Mouse (Mus musculus) spleen, adult 2 months (tissue): Measurements from ENCODE around the gene Zbtb17. TPM values are rescaled to one million over a fixed set of nuclear protein-coding genes. Genes with fewer than 3 reads are reported as not detected.
A peak's percentile ranks its signal among the peaks of the same experiment; 100 is the strongest.

Experiments
- DNase-seq, 2 experiments: peaks; one replicate each; pipeline versions ENCODE4 v3.0.0 to v3.0.0-alpha.2; 2012 to 2021; ENCODE audit warnings: low spot score in 2 of 2, low read depth in 1 of 2
- H3K27ac ChIP-seq: fragments of 200-500 bp; 2 replicates; pipeline ENCODE4 v1.5.1; 2012; ENCODE audit warnings: low read length, inconsistent platforms; ENCODE audit not compliant: insufficient read depth
- H3K27me3 ChIP-seq: fragments of 200-500 bp; 2 replicates; pipeline ENCODE4 v1.6.1; 2012; ENCODE audit warnings: mild to moderate bottlenecking, moderate library complexity, low read length, inconsistent platforms; ENCODE audit not compliant: control insufficient read depth, insufficient read depth
- H3K36me3 ChIP-seq: fragments of 200-500 bp; 2 replicates; pipeline ENCODE4 v1.6.1; 2012; ENCODE audit warnings: mild to moderate bottlenecking, low read length, inconsistent platforms; ENCODE audit not compliant: control insufficient read depth, insufficient read depth
- H3K4me1 ChIP-seq: fragments of 200-500 bp; 2 replicates; pipeline ENCODE4 v1.6.1; 2011; ENCODE audit warnings: inconsistent platforms; ENCODE audit not compliant: control insufficient read depth, insufficient read depth, insufficient read length
- H3K4me3 ChIP-seq: fragments of 200-500 bp; 2 replicates; pipeline ENCODE4 v1.5.1; 2011; ENCODE audit warnings: mild to moderate bottlenecking, inconsistent platforms; ENCODE audit not compliant: insufficient read depth, insufficient read length; ENCODE audit errors: extremely low read depth
- CTCF ChIP-seq: fragments of 200-500 bp; IDR thresholded peaks from 2 replicates; pipeline ENCODE4 v1.5.1; 2011; ENCODE audit warnings: mild to moderate bottlenecking, inconsistent platforms; ENCODE audit not compliant: insufficient read depth, insufficient read length, insufficient replicate concordance; ENCODE audit errors: extremely low read depth
- POLR2A ChIP-seq: fragments of 200-500 bp; IDR thresholded peaks from 2 replicates; pipeline ENCODE4 v1.6.1; 2011; ENCODE audit warnings: low read depth, low read length, inconsistent platforms
- WGBS: fragments of 180-500 bp; shearing (Covaris S2); methylation state at CpG from one replicate; pipeline ENCODE4 v1.1.7; 2018; 5-methylcytosine and 5-hydroxymethylcytosine counted together
- polyA plus RNA-seq: library from polyadenylated mRNA; depleted of rRNA; stranded (reverse); fragments of >200 nt; gene quantifications from 2 replicates; pipeline ENCODE4 v1.2.3, GENCODE M21; 2012; rRNA removed

Gene Zbtb17
- polyA plus RNA-seq, 1 experiment: 35.0 TPM

GRCm38 (mm10) chr4:141504471-141504870 is 60.0 kb downstream of the Zbtb17 start:
- Histone ChIP-seq H3K4me3 (no peak overlapping the region), H3K27ac (no peak overlapping the region), H3K27me3 (no peaks in the 10 kb centered on the region), H3K36me3 (no peaks in the 10 kb centered on the region), H3K4me1 (no peaks in the 10 kb centered on the region; the same call in 1 of the 2 replicates)
- 95% methylated on average over 4 of the region's 4 CpGs for WGBS
- DNase-seq: no peak
- no peak for TF ChIP-seq CTCF

GRCm38 (mm10) chr4:141505810-141506209 is 61.4 kb downstream of the Zbtb17 start:
- H3K36me3 ChIP-seq: peaks cover 1% of the 10 kb centered on the region; the same call in 1 of the 2 replicates
- no peak overlapping the region for H3K4me3 ChIP-seq
- no peak for DNase-seq
- 94% methylated on average over 11 of the region's 11 CpGs for WGBS
- no peak for TF ChIP-seq POLR2A
- TF ChIP-seq CTCF: no peak
- H3K27ac ChIP-seq: no peak overlapping the region
- H3K27me3 ChIP-seq: no peaks in the 10 kb centered on the region
- H3K4me1 ChIP-seq: no peaks in the 10 kb centered on the region; the same call in 1 of the 2 replicates

GRCm38 (mm10) chr4:141506352-141506751 is 61.9 kb downstream of the Zbtb17 start:
- Histone ChIP-seq H3K36me3 (peaks cover 1% of the 10 kb centered on the region; the same call in 1 of the 2 replicates), H3K27me3 (no peaks in the 10 kb centered on the region), H3K4me1 (no peaks in the 10 kb centered on the region; the same call in 1 of the 2 replicates), H3K27ac (peak overlapping the region; percentile 47), H3K4me3 (no peak overlapping the region)
- 58% methylated on average over 10 of the region's 10 CpGs for WGBS
- no peak for TF ChIP-seq CTCF
- TF ChIP-seq POLR2A: no peak
- DNase-seq: peak; percentile 4 to 20

GRCm38 (mm10) chr4:141506893-141507292 is 62.4 kb downstream of the Zbtb17 start:
- Histone ChIP-seq H3K36me3 (peaks cover 1% of the 10 kb centered on the region; the same call in 1 of the 2 replicates), H3K27me3 (no peaks in the 10 kb centered on the region), H3K4me3 (no peak overlapping the region), H3K27ac (peak overlapping the region; percentile 47), H3K4me1 (no peaks in the 10 kb centered on the region; the same call in 1 of the 2 replicates)
- TF ChIP-seq POLR2A (no peak), CTCF (no peak)
- 72% methylated on average over 10 of the region's 10 CpGs for WGBS
- no peak for DNase-seq

GRCm38 (mm10) chr4:141510457-141510856 is 66.0 kb downstream of the Zbtb17 start:
- DNase-seq: no peak
- TF ChIP-seq POLR2A (no peak), CTCF (no peak)
- H3K27ac ChIP-seq: no peak overlapping the region
- H3K27me3 ChIP-seq: no peaks in the 10 kb centered on the region
- WGBS: 84% methylated on average over 13 of the region's 13 CpGs
- no peak overlapping the region for H3K4me3 ChIP-seq
- peaks cover 3% of the 10 kb centered on the region; the same call in 1 of the 2 replicates for H3K36me3 ChIP-seq
- peaks cover 3% of the 10 kb centered on the region; the same call in 1 of the 2 replicates for H3K4me1 ChIP-seq

- WGBS: 79% methylated on average over 6 of the region's 6 CpGs
- Histone ChIP-seq H3K4me3 (no peak overlapping the region), H3K27me3 (no peaks in the 10 kb centered on the region), H3K27ac (no peak overlapping the region), H3K4me1 (peaks cover 3% of the 10 kb centered on the region; the same call in 1 of the 2 replicates), H3K36me3 (peaks cover 7% of the 10 kb centered on the region)
- no peak for DNase-seq
- TF ChIP-seq POLR2A (no peak), CTCF (no peak)
Observed at GRCm38 (mm10) chr4:141512145-141512544, 67.7 kb downstream of the Zbtb17 start.

- Histone ChIP-seq H3K27me3 (no peaks in the 10 kb centered on the region), H3K27ac (no peak overlapping the region), H3K4me1 (peaks cover 3% of the 10 kb centered on the region; the same call in 1 of the 2 replicates), H3K36me3 (peaks cover 7% of the 10 kb centered on the region), H3K4me3 (no peak overlapping the region)
- DNase-seq: no peak
- TF ChIP-seq CTCF (no peak), POLR2A (no peak)
- WGBS: 83% methylated on average over 12 of the region's 12 CpGs
Observed at GRCm38 (mm10) chr4:141514179-141514641, 69.8 kb downstream of the Zbtb17 start.

Other genes starting within 250 kb of the Zbtb17 start
- gene Rsg1, start 230.7 kb upstream of the Zbtb17 start, polyA plus RNA-seq: 0.83 and 2.9 TPM in 2 replicates
- 0.79 and 1.2 TPM in 2 replicates for gene Arhgef19, start 205.2 kb upstream of the Zbtb17 start, polyA plus RNA-seq
- 8.0 and 9.8 TPM in 2 replicates for gene Epha2, start 143.4 kb upstream of the Zbtb17 start, polyA plus RNA-seq
- 0.22 and 0.34 TPM in 2 replicates for gene Fam131c, start 76.4 kb upstream of the Zbtb17 start, polyA plus RNA-seq
- 0.32 TPM in 1 of 2 replicates, not detected in the other for gene Clcnka, start 45.9 kb upstream of the Zbtb17 start, polyA plus RNA-seq
- 0.07 TPM in 1 of 2 replicates, not detected in the other for gene Clcnkb, start 28.6 kb upstream of the Zbtb17 start, polyA plus RNA-seq
- gene Hspb7, start 23.9 kb upstream of the Zbtb17 start, polyA plus RNA-seq: 2.4 and 2.5 TPM in 2 replicates
- gene Srarp, start 8.5 kb upstream of the Zbtb17 start, polyA plus RNA-seq: not detected in 2 replicates
- 28.2 and 34.1 TPM in 2 replicates for gene Spen, start 93.9 kb downstream of the Zbtb17 start, polyA plus RNA-seq
- 8.4 and 10.1 TPM in 2 replicates for gene Fblim1, start 161.4 kb downstream of the Zbtb17 start, polyA plus RNA-seq
- 0.56 and 0.86 TPM in 2 replicates for gene Tmem82, start 174.0 kb downstream of the Zbtb17 start, polyA plus RNA-seq
- 0.34 and 0.43 TPM in 2 replicates for gene Slc25a34, start 179.2 kb downstream of the Zbtb17 start, polyA plus RNA-seq
- gene Plekhm2, start 220.2 kb downstream of the Zbtb17 start, polyA plus RNA-seq: 48.1 and 51.6 TPM in 2 replicates
- 4.4 and 9.2 TPM in 2 replicates for gene Rsc1a1, start 240.9 kb downstream of the Zbtb17 start, polyA plus RNA-seq